Mouse (Mus musculus) heart, embryonic 13.5 days (tissue): ENCODE data around the gene Mrps25. TPM values are rescaled to one million over a fixed set of nuclear protein-coding genes. Genes with fewer than 3 reads are reported as not detected.

Source experiments
- ATAC-seq: fragments of 200-750 bp; cut with Nextera tagmentation; 2 replicates; pipeline ENCODE4 v1.8.0; 2017; ENCODE audit warnings: moderate TSS enrichment; ENCODE audit not compliant: insufficient number of reproducible peaks, low FRiP score, low TSS enrichment; ENCODE audit errors: extremely low read depth
- H3K27ac ChIP-seq: fragments of 300-500 bp; sonication (generic); replicated peaks from 2 replicates; pipeline ENCODE4 v1.5.1; 2015; ENCODE audit warnings: moderate library complexity, mild to moderate bottlenecking, inconsistent platforms
- H3K27me3 ChIP-seq: fragments of 300-500 bp; sonication (generic); replicated peaks from 2 replicates; pipeline ENCODE4 v1.6.1; 2015; ENCODE audit warnings: mild to moderate bottlenecking, inconsistent platforms
- H3K36me3 ChIP-seq: fragments of 300-500 bp; sonication (generic); 2 replicates; pipeline ENCODE4 v1.6.1; 2015; ENCODE audit warnings: mild to moderate bottlenecking, inconsistent platforms
- H3K4me1 ChIP-seq: fragments of 300-500 bp; sonication (generic); 2 replicates; pipeline ENCODE4 v1.6.1; 2015; ENCODE audit warnings: inconsistent platforms
- H3K4me2 ChIP-seq: fragments of 300-500 bp; sonication (generic); 2 replicates; pipeline ENCODE4 v1.6.1; 2015; ENCODE audit warnings: inconsistent platforms, mild to moderate bottlenecking, moderate library complexity
- H3K4me3 ChIP-seq: fragments of 300-500 bp; sonication (generic); 2 replicates; pipeline ENCODE4 v1.5.1; 2015; ENCODE audit warnings: moderate library complexity, mild to moderate bottlenecking, inconsistent platforms
- H3K9ac ChIP-seq: fragments of 300-500 bp; sonication (generic); 2 replicates; pipeline ENCODE4 v1.6.1; 2015; ENCODE audit warnings: inconsistent platforms, mild to moderate bottlenecking, moderate library complexity
- H3K9me3 ChIP-seq: fragments of 300-500 bp; sonication (generic); 2 replicates; pipeline ENCODE4 v1.6.1; 2016; ENCODE audit warnings: inconsistent platforms
- WGBS: fragments of 180-500 bp; shearing (Covaris S2); methylation state at CpG from one replicate; pipeline ENCODE4 v1.1.7; 2015; ENCODE audit warnings: mixed read lengths; 5-methylcytosine and 5-hydroxymethylcytosine counted together
- polyA plus RNA-seq: library from polyadenylated mRNA; unstranded; fragments of >200 nt; fragmentation: Nextera tagmentation; extraction: Ambion mirVana; gene quantifications from 2 replicates; pipeline ENCODE4 v1.2.1, GENCODE M21; 2015

Gene Mrps25
- polyA plus RNA-seq, 1 experiment from 2014 or later = 66.8 TPM

DNA sequence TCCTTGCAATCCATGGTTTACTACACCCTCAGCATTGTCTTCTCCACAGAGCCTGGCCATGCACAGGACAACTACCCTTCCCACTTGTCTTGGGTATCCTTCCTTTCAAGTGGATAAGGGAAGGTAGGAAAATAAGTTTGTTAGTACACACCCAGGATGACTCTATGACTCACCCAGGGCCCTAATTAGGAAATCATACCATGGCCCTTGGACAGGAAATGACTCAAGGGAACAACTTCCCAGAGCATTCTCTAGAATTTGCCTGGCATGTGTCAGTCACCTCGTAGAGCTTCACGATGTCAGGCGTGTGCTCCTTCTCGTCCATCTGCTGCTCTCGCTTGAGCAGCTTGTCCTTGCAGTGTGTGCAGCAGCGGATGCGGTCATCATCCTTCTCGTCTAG, 15.6 kb upstream of the Mrps25 start:
- H3K9me3 ChIP-seq = no peaks in the 10 kb centered on the region
- ATAC-seq = no peak
- no peak overlapping the region for H3K9ac ChIP-seq
- H3K4me1 ChIP-seq = no peaks in the 10 kb centered on the region
- H3K36me3 ChIP-seq = peaks cover 85% of the 10 kb centered on the region
- no peak overlapping the region for H3K4me3 ChIP-seq
- H3K27ac ChIP-seq = no peak overlapping the region
- H3K27me3 ChIP-seq = no peaks in the 10 kb centered on the region
- WGBS = 75% methylated on average over 8 of the region's 8 CpGs
- no peak overlapping the region for H3K4me2 ChIP-seq

DNA sequence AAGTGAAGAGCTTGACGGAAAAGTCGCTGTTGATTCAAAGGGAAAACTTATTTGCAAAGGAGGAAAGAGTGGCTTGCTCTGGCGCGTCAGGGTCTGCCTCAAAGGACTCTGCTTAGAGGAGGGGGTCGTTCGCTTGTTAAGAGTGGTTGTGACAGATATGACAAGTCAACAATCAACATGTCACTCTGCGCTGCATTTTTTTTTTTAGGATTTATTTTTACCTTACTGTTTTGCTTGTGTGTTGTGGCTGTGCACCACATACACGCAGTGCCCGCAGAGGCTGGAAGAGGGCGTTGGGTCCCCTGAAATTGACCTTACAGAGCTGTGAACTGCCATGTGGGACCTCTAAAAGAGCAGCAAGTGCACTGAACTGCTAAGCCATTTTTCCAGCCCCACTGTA, 345 bp upstream of the Mrps25 start:
- Histone ChIP-seq H3K4me2 (peak overlapping the region; percentile 80), H3K4me3 (peak overlapping the region; percentile 82), H3K4me1 (peaks cover 14% of the 10 kb centered on the region), H3K27ac (no peak overlapping the region), H3K36me3 (peaks cover 60% of the 10 kb centered on the region), H3K27me3 (no peaks in the 10 kb centered on the region), H3K9ac (peak overlapping the region; percentile 89), H3K9me3 (peaks cover 4% of the 10 kb centered on the region; the same call in 1 of the 2 replicates)
- ATAC-seq = no peak
- WGBS = 6% methylated on average over 10 of the region's 10 CpGs

DNA sequence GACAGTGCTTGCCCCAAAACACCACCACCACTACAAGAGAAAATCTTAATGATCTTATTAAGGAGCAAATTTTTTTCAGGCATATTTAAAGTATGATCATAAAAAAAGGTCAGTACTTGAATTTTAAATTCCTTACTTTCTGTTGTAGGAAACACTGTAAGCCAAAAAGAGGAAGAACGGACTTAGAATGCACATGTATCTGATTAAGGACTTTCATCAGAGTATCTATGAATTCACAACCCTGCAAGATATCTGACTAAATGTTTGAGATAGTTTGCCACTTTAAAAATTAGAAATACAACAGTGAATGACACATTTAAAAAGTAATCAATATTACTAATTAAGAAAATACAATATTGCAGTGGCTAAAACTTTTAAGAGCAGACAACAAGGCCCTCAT, 7.4 kb downstream of the Mrps25 start:
- H3K4me1 ChIP-seq = no peaks in the 10 kb centered on the region
- H3K9ac ChIP-seq = no peak overlapping the region
- H3K4me3 ChIP-seq = no peak overlapping the region
- H3K36me3 ChIP-seq = peaks cover 82% of the 10 kb centered on the region
- H3K27me3 ChIP-seq = no peaks in the 10 kb centered on the region
- H3K4me2 ChIP-seq = no peak overlapping the region
- no peak for ATAC-seq
- H3K27ac ChIP-seq = no peak overlapping the region
- peaks cover 4% of the 10 kb centered on the region; the same call in 1 of the 2 replicates for H3K9me3 ChIP-seq
- 92% methylated on average over 1 of the region's 1 CpGs for WGBS

DNA sequence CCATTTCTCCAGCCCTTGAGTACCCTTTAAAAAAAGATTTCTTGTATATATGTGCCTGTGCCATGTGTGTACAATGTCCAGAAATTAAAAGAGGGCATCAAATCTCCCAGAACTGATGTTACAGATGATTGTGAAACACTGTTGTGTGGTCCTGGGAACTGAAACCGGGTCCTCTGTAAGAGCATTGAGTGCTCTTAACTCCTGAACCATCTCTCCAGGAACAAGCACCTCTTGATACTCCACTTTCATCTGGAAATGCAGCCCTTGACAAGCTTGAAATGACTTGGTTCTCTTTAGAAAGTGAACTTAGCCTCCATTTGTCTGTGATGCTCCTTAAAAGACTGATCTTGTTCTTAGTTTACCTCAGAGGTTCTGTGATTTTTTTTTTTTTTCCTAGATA, 21.1 kb downstream of the Mrps25 start:
- H3K27me3 ChIP-seq = no peaks in the 10 kb centered on the region
- H3K36me3 ChIP-seq = peaks cover 96% of the 10 kb centered on the region

DNA sequence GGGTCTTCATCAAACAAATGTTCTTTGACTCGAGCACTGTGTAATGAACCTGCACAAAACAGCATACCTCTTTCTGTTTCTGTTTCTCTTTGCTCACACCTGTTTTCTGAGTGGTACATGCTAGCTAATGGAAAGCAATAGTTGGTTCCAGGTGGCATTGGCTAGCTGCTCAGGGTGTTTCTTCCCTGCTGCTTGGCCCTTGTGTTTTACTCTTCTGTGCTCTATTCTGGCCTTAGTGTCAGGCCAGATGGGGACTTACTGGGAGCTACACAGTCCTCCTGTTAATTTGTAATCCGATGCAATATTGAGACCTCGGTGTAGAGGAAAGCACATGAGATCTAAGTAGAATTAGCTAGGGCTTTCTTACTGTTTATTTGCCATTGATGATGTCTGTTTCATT, 25.0 kb downstream of the Mrps25 start:
- ATAC-seq = no peak
- no peaks in the 10 kb centered on the region for H3K9me3 ChIP-seq

More for the DNA sequence above, 21.1 kb downstream of the Mrps25 start:
- Histone ChIP-seq H3K9ac (no peak overlapping the region), H3K27ac (no peak overlapping the region), H3K4me1 (no peaks in the 10 kb centered on the region), H3K9me3 (no peaks in the 10 kb centered on the region), H3K4me3 (no peak overlapping the region), H3K4me2 (no peak overlapping the region)
- 86% methylated on average over 1 of the region's 1 CpGs for WGBS
- ATAC-seq = no peak

DNA sequence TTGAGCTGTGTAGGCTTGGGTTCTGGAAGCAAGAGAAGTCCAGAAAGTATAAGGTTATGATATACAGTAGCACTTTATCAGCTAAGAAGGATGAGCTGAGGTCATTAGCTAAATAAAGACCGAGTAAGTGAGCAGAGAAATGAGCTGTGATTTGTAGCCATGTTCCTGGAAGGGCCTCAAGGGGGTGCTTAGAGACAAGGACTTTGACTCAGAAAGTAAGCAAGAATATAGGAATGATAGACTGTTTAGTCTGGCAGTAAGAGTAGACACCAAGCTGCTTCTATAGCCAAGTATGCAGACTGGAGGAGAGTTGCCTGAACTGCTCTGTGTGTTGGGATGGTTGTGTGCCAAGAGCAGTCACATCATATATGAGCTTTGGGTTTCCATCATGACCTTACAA, 30.1 kb downstream of the Mrps25 start:
- Histone ChIP-seq H3K9ac (no peak overlapping the region), H3K9me3 (no peaks in the 10 kb centered on the region), H3K4me2 (no peak overlapping the region), H3K27me3 (no peaks in the 10 kb centered on the region), H3K27ac (no peak overlapping the region), H3K4me1 (peaks cover 17% of the 10 kb centered on the region), H3K36me3 (peaks cover 90% of the 10 kb centered on the region), H3K4me3 (no peak overlapping the region)
- no peak for ATAC-seq
- WGBS = 41% methylated on average over 1 of the region's 1 CpGs

More for the DNA sequence above, 25.0 kb downstream of the Mrps25 start:
- H3K4me2 ChIP-seq = no peak overlapping the region
- H3K36me3 ChIP-seq = peaks cover 99% of the 10 kb centered on the region
- H3K4me1 ChIP-seq = peaks cover 5% of the 10 kb centered on the region
- H3K4me3 ChIP-seq = no peak overlapping the region
- H3K27me3 ChIP-seq = no peaks in the 10 kb centered on the region
- no peak overlapping the region for H3K9ac ChIP-seq
- H3K27ac ChIP-seq = no peak overlapping the region
- WGBS = 86% methylated on average over 3 of the region's 3 CpGs

DNA sequence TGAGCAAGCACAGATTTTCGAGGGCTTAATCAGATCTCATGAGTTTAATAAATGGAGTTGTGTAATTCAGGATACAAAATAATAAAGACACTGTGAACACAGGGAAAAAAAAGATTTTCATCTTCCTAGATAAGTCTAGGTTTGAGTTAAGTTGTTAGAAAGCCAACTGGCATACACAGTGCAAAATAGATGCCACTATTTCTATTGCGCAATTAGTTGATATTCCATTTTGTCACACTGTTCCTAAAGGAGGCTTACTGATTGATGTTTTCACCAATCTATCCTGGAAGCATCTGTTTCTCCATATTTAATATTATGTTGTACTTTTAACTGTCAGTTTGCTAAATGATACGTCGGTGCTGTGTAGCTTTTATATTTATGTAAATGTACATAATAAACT, 38.0 kb downstream of the Mrps25 start:
- Histone ChIP-seq H3K4me2 (no peak overlapping the region), H3K27ac (no peak overlapping the region), H3K36me3 (peaks cover 64% of the 10 kb centered on the region), H3K4me1 (no peaks in the 10 kb centered on the region), H3K27me3 (no peaks in the 10 kb centered on the region), H3K9ac (no peak overlapping the region), H3K4me3 (no peak overlapping the region), H3K9me3 (no peaks in the 10 kb centered on the region)
- no peak for ATAC-seq
- WGBS = 92% methylated on average over 4 of the region's 4 CpGs

DNA sequence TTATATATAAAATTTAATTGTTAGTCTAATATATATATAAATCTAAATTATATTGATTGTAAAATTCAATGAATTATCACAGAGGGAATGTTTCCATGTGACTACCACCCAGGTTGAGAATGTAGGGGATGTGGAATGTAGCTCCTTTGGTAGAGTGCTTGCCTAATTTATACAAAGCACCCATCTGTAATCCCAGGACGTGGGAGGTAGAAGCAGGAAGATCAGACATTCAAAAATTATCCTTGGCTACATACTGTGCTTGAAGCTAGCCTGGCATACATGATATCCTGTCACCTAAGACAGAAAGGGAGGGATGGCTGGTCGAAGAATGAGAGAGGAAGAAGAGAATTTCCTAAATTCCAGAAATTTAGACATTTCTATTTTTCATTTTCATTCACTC, 47.5 kb downstream of the Mrps25 start:
- Histone ChIP-seq H3K27me3 (no peaks in the 10 kb centered on the region), H3K4me2 (no peak overlapping the region), H3K9me3 (no peaks in the 10 kb centered on the region), H3K9ac (no peak overlapping the region), H3K27ac (no peak overlapping the region), H3K4me3 (no peak overlapping the region), H3K4me1 (peaks cover 37% of the 10 kb centered on the region), H3K36me3 (peaks cover 23% of the 10 kb centered on the region)
- 67% methylated on average over 2 of the region's 2 CpGs for WGBS
- no peak for ATAC-seq

DNA sequence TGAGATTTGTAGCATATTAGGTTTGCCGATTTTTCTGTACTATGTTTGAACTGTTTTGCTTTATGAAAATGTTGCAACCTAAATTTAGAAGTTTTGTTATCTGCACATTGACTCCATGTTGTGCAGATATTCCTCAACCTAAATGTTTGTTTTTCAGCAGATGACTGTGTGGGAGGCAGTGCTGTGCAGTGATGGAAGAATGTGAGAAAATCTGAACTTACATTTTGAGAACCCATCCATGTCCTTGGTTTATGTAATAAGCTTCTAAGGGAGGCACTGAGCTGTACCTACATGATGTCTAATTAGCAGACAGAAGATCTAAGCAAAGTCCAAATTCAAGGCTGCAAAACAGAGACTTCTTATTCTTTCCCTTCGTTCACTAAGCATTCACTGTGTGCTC, 50.2 kb downstream of the Mrps25 start:
- WGBS = 87% methylated on average over 2 of the region's 2 CpGs

DNA sequence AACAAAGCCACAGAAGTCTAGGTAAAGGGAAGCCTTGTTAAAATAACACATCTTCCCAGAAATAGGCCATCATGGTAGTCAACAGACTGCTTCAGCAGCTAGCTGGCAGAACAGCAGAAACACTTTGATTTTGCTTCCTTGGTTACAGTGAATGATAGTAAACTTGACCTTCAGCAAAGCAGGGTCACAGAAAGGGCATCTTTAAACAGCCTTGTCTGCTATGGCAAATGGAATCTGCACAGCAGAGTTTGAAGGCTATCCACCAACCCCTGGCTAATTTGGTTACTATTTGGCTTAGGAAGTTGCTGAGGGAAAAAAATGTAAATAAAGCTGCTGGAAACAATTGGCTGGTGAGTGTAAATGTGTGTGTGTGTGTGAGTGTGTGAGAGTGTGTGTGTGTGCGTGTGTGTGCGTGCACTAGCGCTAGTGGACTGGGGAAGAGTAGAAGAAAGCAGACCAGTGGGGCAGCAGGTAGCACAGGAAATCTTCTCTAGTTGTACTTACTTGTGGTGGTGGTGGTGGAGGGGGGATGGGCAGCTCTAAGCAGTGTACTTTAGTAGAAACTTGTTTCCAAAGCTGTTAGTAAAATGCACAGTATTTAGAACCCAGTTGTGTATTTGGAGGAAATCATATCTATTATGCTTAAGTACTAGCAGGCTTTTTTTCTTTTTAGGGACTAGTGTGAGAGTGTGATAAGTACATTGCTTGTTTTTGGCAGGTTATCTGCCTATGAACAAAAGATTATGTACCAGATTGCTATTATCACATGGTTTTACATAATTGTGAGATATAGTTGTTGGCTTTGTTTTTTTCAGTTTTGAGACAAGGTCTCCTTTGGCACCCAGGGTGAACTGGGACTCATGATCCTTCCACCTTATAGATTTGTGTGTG, 51.6 kb downstream of the Mrps25 start:
- Histone ChIP-seq H3K27ac (0 out of 2 replicates have a peak overlapping the region, but pooled peaks have one; percentile 38), H3K4me1 (peaks cover 33% of the 10 kb centered on the region), H3K4me2 (no peak overlapping the region), H3K4me3 (no peak overlapping the region), H3K36me3 (peaks cover 9% of the 10 kb centered on the region), H3K9me3 (no peaks in the 10 kb centered on the region), H3K27me3 (no peaks in the 10 kb centered on the region), H3K9ac (no peak overlapping the region)
- WGBS = 79% methylated on average over 3 of the region's 3 CpGs
- no peak for ATAC-seq

More for the DNA sequence above, 50.2 kb downstream of the Mrps25 start:
- H3K27ac ChIP-seq = no peak overlapping the region
- H3K9ac ChIP-seq = no peak overlapping the region
- H3K36me3 ChIP-seq = peaks cover 9% of the 10 kb centered on the region
- no peak overlapping the region for H3K4me2 ChIP-seq
- no peaks in the 10 kb centered on the region for H3K27me3 ChIP-seq
- no peak overlapping the region for H3K4me3 ChIP-seq
- H3K9me3 ChIP-seq = no peaks in the 10 kb centered on the region
- peaks cover 33% of the 10 kb centered on the region for H3K4me1 ChIP-seq
- no peak for ATAC-seq

DNA sequence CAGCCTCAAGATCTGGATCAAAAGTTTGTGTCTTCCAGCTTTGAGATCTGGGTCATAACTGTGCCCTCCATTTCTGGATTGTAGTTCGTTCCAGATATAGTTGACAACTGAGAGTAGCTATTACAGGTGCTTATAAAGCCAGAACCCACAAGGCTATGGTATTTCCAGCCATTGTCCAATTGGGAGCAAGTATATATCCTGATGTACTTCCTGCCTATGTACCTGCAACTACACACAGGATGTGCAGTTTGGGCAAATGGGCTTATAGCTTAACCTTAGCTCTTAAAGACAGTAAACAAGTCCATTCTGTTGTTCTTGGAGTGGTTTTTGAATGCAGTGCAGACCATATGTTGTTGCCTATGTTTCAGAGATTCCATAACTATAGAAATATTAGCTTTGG, 52.4 kb downstream of the Mrps25 start:
- Histone ChIP-seq H3K9me3 (no peaks in the 10 kb centered on the region), H3K4me3 (no peak overlapping the region), H3K27ac (no peak overlapping the region), H3K4me1 (peaks cover 33% of the 10 kb centered on the region), H3K36me3 (peaks cover 9% of the 10 kb centered on the region), H3K9ac (no peak overlapping the region), H3K27me3 (no peaks in the 10 kb centered on the region), H3K4me2 (no peak overlapping the region)
- ATAC-seq = no peak
- WGBS = 88% methylated on average over 1 of the region's 1 CpGs
